Mouse (Mus musculus) mouse trophoblast stem cell (cell line): ENCODE results near the gene Creld2.

Experiments
- in situ Hi-C, 2 experiments: fragments of 300-500 bp; cut with MseI, MboI; formaldehyde crosslinking; loops; 2 replicates in 1 of 2; 3 replicates in 1 of 2; pipeline ENCODE4 v1.15.1; 2025

Gene Creld2

GRCm38 (mm10) chr15:88865888-88866695 is 46.6 kb downstream of the Creld2 start:
- in situ Hi-C loops = no loop called here

- in situ Hi-C loops = no loop called here
Observed at GRCm38 (mm10) chr15:88866934-88867356, 47.5 kb downstream of the Creld2 start.

GRCm38 (mm10) chr15:88867368-88868023 is 48.0 kb downstream of the Creld2 start:
- in situ Hi-C loops = no loop called here

GRCm38 (mm10) chr15:88868024-88868742 is 48.7 kb downstream of the Creld2 start:
- in situ Hi-C loops = no loop called here

- in situ Hi-C loops = loop anchor here in 1 of 2 experiments (10.0 kb wide), 1 partner anchor 46 kb away; no protein-coding TSS in a partner anchor
Observed at GRCm38 (mm10) chr15:88870418-88871185, 51.2 kb downstream of the Creld2 start.

GRCm38 (mm10) chr15:88874061-88874460 is 54.6 kb downstream of the Creld2 start:
- in situ Hi-C loops = loop anchor here in 1 of 2 experiments (10.0 kb wide), 1 partner anchor 49 kb away; no protein-coding TSS in a partner anchor

- in situ Hi-C loops = loop anchor here in 1 of 2 experiments (10.0 kb wide), 1 partner anchor 50 kb away; no protein-coding TSS in a partner anchor
Observed at GRCm38 (mm10) chr15:88874477-88874876, 55.0 kb downstream of the Creld2 start.

GRCm38 (mm10) chr15:88875625-88876081 is 56.2 kb downstream of the Creld2 start:
- in situ Hi-C loops = loop anchor here (5.0 to 10.0 kb wide), 2 partner anchors 48 to 51 kb away; no protein-coding TSS in a partner anchor
